Mouse (Mus musculus): ENCODE measurements around the gene Lgr4. TPM values are rescaled to one million over a fixed set of nuclear protein-coding genes. Genes with fewer than 3 reads are reported as not detected.

The Lgr4 gene
- polyA plus RNA-seq, 1 experiment from 2014 or later, result 21.1 TPM

GRCm38 (mm10) chr2:109987946-109988345, 70.5 kb downstream of the Lgr4 start:
- Histone ChIP-seq H3K4me2 (replicated peaks) (no peak overlapping the region), H3K4me1 (peaks cover 76% of the 10 kb centered on the region), H3K4me3 (no peak overlapping the region), H3K27me3 (no peaks in the 10 kb centered on the region), H3K9me3 (no peaks in the 10 kb centered on the region), H3K27ac (no peak overlapping the region), H3K9ac (no peak overlapping the region), H3K36me3 (peaks cover 4% of the 10 kb centered on the region; the same call in 1 of the 2 replicates)
- ATAC-seq (ENCODE audit: low FRiP score, low read depth), result no peak
- WGBS, result 55% methylated on average over 5 of the region's 5 CpGs

DNA sequence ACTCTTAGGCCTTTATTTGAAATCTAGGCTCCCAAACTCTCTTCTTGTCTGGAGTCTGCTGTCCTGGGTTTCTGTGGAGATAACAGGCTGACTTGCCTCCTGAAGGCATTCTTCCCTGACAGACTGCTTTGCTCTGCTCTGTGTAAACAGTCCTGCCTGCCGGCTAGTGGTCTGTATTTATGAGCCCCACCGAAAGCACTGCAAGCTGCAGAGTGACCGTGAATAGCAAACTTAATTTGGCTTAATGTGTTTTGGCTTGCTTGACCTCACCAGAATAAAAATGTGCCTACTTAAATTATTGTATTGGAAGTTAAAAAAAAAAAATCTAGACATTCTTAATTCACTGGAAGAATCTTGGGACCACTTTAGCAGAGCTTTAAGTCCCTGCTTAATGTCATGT, 71.7 kb downstream of the Lgr4 start:
- H3K4me3 ChIP-seq, result no peak overlapping the region
- H3K9me3 ChIP-seq, result no peaks in the 10 kb centered on the region
- no peak for ATAC-seq (ENCODE audit: low FRiP score, low read depth)
- H3K36me3 ChIP-seq, result peaks cover 3% of the 10 kb centered on the region; the same call in 1 of the 2 replicates
- no peaks in the 10 kb centered on the region for H3K27me3 ChIP-seq
- H3K4me1 ChIP-seq, result peaks cover 71% of the 10 kb centered on the region
- H3K27ac ChIP-seq, result no peak overlapping the region; the same call in 1 of the 2 replicates
- no peak overlapping the region for H3K9ac ChIP-seq
- WGBS, result 3% methylated on average over 3 of the region's 3 CpGs
- H3K4me2 ChIP-seq (replicated peaks), result 0 out of 2 replicates have a peak overlapping the region, but pooled peaks have one; percentile 2

DNA sequence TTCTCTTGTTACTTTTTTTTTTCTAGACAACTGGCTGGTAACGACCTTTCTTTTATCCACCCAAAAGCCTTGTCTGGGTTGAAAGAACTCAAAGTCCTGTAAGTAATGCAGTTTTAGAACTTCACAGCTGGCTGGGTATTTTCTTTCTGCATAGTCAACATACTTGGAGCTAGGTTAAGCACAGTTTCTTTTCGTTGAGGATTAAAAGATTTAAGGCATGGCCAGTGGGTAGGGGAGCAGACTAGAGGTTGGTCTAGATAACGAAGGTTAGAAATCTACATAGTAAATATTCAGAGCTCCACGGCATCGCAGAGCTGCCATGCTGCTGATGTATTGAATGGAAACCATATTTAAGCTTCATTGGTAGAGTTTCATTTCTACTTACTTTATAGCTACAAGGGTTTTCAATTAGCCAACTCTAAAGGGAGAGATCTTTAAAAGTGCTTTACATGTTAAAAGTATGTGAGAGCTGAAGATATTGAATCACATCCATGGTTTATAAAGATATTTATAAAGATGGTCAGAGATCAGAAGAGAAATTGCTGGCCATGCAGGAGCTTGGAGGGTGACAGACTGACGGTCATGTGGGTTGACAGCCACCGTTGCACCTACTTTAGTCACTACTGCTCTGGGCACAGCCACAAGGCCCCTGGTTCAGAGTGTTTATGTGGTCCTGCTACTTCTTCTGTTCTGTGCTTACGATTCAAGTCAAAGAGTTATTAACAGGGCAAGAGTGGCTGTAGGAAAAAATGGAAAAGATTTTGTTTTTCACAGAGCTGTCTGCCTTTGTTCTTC, 72.4 kb downstream of the Lgr4 start:
- peaks cover 3% of the 10 kb centered on the region; the same call in 1 of the 2 replicates for H3K36me3 ChIP-seq
- ATAC-seq (ENCODE audit: low FRiP score, low read depth), result no peak
- H3K27me3 ChIP-seq, result no peaks in the 10 kb centered on the region
- no peaks in the 10 kb centered on the region for H3K9me3 ChIP-seq
- H3K4me3 ChIP-seq, result no peak overlapping the region
- WGBS, result 35% methylated on average over 8 of the region's 8 CpGs
- H3K27ac ChIP-seq, result no peak overlapping the region; the same call in 1 of the 2 replicates
- peaks cover 70% of the 10 kb centered on the region for H3K4me1 ChIP-seq
- H3K9ac ChIP-seq, result no peak overlapping the region
- no peak overlapping the region for H3K4me2 ChIP-seq (replicated peaks)

- Histone ChIP-seq H3K27me3 (no peaks in the 10 kb centered on the region), H3K27ac (no peak overlapping the region), H3K4me2 (replicated peaks) (no peak overlapping the region), H3K4me1 (peaks cover 70% of the 10 kb centered on the region), H3K36me3 (peaks cover 3% of the 10 kb centered on the region; the same call in 1 of the 2 replicates), H3K9me3 (no peaks in the 10 kb centered on the region), H3K9ac (no peak overlapping the region), H3K4me3 (no peak overlapping the region)
- 63% methylated on average over 1 of the region's 1 CpGs for WGBS
- ATAC-seq (ENCODE audit: low FRiP score, low read depth), result no peak
These were observed 74.3 kb downstream of the Lgr4 start for GRCm38 (mm10) chr2:109991754-109992153.

DNA sequence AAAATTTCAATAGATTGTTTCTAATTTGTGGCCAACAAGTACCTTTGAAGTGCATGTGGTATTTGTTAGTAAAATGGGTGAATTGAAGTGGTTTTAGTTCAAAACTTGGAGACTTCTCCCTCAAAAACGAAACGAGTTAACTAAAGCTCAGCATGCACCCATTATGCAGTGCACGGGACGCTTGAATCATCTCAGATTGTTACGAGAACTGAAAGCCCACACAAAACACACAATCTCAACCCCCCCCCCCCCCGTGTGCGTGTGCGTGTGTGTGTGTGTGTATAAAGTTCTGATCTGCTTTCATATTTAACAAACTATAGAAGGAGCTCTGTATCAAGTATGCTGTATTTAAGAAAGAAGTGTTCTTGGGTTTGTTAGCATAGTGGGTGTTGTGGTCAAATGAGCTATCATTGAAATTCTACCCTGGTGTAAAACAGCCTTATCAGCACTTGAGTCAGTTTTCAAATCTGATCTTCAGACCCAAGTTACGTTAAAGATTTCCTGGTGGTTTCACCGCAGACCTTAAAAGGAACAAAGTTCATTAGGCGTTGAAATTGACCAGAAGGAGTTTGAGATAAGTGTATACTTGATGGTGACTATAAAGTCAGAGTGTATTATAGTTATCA, 75.1 kb downstream of the Lgr4 start:
- H3K4me1 ChIP-seq, result peaks cover 63% of the 10 kb centered on the region

GRCm38 (mm10) chr2:109993404-109993803, 76.0 kb downstream of the Lgr4 start:
- Histone ChIP-seq H3K9ac (no peak overlapping the region), H3K27me3 (no peaks in the 10 kb centered on the region), H3K27ac (no peak overlapping the region), H3K4me3 (no peak overlapping the region), H3K36me3 (peaks cover 6% of the 10 kb centered on the region), H3K9me3 (no peaks in the 10 kb centered on the region), H3K4me1 (peaks cover 54% of the 10 kb centered on the region), H3K4me2 (replicated peaks) (no peak overlapping the region)
- ATAC-seq (ENCODE audit: low FRiP score, low read depth), result no peak

More for the DNA sequence above, 75.1 kb downstream of the Lgr4 start:
- peaks cover 6% of the 10 kb centered on the region for H3K36me3 ChIP-seq
- no peaks in the 10 kb centered on the region for H3K9me3 ChIP-seq
- H3K4me2 ChIP-seq (replicated peaks), result 0 out of 2 replicates have a peak overlapping the region, but pooled peaks have one; percentile 16
- H3K9ac ChIP-seq, result no peak overlapping the region
- no peak overlapping the region for H3K4me3 ChIP-seq
- 31% methylated on average over 11 of the region's 11 CpGs for WGBS
- H3K27me3 ChIP-seq, result no peaks in the 10 kb centered on the region
- no peak overlapping the region for H3K27ac ChIP-seq
- ATAC-seq (ENCODE audit: low FRiP score, low read depth), result no peak

DNA sequence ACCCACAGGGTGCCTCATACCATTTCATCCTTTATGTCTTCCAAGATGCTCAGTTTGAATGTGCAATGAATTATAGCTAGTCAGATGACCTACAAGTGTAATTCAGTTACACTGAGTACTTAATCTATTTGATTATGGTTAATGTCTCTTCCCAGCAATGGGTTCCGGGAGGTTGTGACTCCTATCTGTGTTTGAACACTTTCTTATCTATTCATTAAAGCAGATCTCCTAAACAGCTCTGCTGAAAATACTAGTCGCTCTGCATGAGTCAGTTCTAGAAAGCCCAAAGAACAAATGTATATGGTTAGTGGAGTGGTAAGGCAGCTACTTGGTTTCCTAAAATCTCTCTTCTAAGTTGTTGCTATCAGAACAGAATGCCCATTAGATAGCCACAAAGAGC, 77.6 kb downstream of the Lgr4 start:
- Histone ChIP-seq H3K4me2 (replicated peaks) (no peak overlapping the region), H3K36me3 (peaks cover 12% of the 10 kb centered on the region), H3K9me3 (no peaks in the 10 kb centered on the region), H3K27me3 (no peaks in the 10 kb centered on the region), H3K9ac (no peak overlapping the region), H3K4me3 (no peak overlapping the region), H3K27ac (no peak overlapping the region), H3K4me1 (peaks cover 39% of the 10 kb centered on the region)
- ATAC-seq (ENCODE audit: low FRiP score, low read depth), result no peak
- 80% methylated on average over 2 of the region's 2 CpGs for WGBS

DNA sequence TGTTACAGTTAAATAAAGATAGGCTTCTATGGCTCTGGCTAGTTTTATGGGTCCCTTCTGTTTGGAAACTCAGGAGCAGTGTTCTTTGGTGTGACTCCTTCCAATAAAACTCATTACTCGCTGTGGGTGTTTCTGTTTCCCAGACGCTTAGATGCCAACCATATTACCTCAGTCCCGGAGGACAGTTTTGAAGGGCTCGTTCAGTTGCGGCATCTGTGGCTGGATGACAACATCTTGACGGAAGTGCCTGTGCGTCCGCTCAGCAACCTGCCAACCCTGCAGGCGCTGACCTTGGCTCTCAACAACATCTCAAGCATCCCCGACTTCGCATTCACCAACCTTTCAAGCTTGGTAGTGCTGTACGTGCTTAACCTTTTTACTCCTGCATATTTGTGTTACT, 79.0 kb downstream of the Lgr4 start:
- H3K27ac ChIP-seq, result no peak overlapping the region
- H3K36me3 ChIP-seq, result peaks cover 12% of the 10 kb centered on the region
- H3K4me3 ChIP-seq, result no peak overlapping the region
- 24% methylated on average over 12 of the region's 12 CpGs for WGBS
- H3K4me1 ChIP-seq, result peaks cover 27% of the 10 kb centered on the region
- H3K9me3 ChIP-seq, result no peaks in the 10 kb centered on the region
- H3K4me2 ChIP-seq (replicated peaks), result no peak overlapping the region
- H3K9ac ChIP-seq, result no peak overlapping the region; the same call in 1 of the 2 replicates
- H3K27me3 ChIP-seq, result no peaks in the 10 kb centered on the region
- no peak for ATAC-seq (ENCODE audit: low FRiP score, low read depth)

- whole genome bisulfite sequencing, result 54% methylated on average over 1 of the region's 1 CpGs
- no peak overlapping the region for H3K27ac ChIP-seq
These were observed 87.2 kb downstream of the Lgr4 start for GRCm38 (mm10) chr2:110004668-110005067.

GRCm38 (mm10) chr2:110005164-110005563, 87.7 kb downstream of the Lgr4 start:
- no peaks in the 10 kb centered on the region for H3K4me1 ChIP-seq
- H3K27ac ChIP-seq, result no peak overlapping the region
- no peak overlapping the region for H3K4me3 ChIP-seq
- 74% methylated on average over 3 of the region's 3 CpGs for WGBS
- no peaks in the 10 kb centered on the region for H3K27me3 ChIP-seq
- no peak overlapping the region for H3K4me2 ChIP-seq (replicated peaks)
- no peaks in the 10 kb centered on the region for H3K9me3 ChIP-seq
- no peak overlapping the region for H3K9ac ChIP-seq
- H3K36me3 ChIP-seq, result peaks cover 63% of the 10 kb centered on the region
- ATAC-seq (ENCODE audit: low FRiP score, low read depth), result no peak

More at GRCm38 (mm10) chr2:110004668-110005067, 87.2 kb downstream of the Lgr4 start:
- Histone ChIP-seq H3K4me1 (no peaks in the 10 kb centered on the region), H3K9me3 (no peaks in the 10 kb centered on the region), H3K36me3 (peaks cover 65% of the 10 kb centered on the region), H3K4me3 (no peak overlapping the region), H3K27me3 (no peaks in the 10 kb centered on the region), H3K4me2 (replicated peaks) (no peak overlapping the region), H3K9ac (no peak overlapping the region)
- no peak for ATAC-seq (ENCODE audit: low FRiP score, low read depth)

DNA sequence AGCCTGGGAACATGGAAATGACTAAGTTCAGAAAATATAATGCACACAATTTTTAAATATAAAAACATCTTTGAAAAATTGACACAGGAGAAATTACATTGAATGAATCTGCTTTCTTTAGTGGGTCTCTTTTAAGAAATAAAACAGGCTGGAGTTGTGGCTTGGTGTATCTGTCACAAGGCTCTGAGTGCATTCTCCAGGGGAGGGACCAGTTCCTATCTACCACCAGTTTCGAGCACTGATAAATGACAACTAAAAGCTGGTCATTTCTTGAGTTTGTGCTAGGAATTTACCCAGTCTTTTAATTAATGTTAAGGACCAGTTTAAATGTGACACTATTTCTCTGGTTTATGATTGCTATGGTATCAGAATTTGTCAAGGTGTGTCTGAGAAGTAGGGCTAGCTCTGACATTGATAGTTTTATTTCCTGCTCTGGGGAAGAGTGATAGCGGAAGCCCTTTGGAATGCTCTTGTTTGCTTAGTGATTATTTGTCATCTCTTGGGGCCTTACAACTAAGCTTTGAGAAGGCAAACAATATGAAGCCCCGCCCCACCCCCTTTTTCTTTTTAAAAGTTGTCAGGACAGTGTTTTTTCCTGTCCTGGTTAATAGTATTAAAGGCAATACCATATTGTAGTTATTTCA, 88.3 kb downstream of the Lgr4 start:
- Histone ChIP-seq H3K9ac (no peak overlapping the region), H3K27ac (no peak overlapping the region), H3K4me1 (no peaks in the 10 kb centered on the region), H3K27me3 (no peaks in the 10 kb centered on the region), H3K4me3 (no peak overlapping the region), H3K36me3 (peaks cover 63% of the 10 kb centered on the region), H3K4me2 (replicated peaks) (no peak overlapping the region), H3K9me3 (no peaks in the 10 kb centered on the region)
- no peak for ATAC-seq (ENCODE audit: low FRiP score, low read depth)
- 89% methylated on average over 3 of the region's 3 CpGs for WGBS
